Mouse (Mus musculus) cerebellum, postnatal 25 days (tissue): ENCODE data around the gene Pum2.
"Not testable (repeated sequence)": the region's sequence is repeated elsewhere in the genome, so short reads cannot be mapped to it uniquely, and the experiment has no call there.

Experiments used
- DNase-seq, 2 experiments: peaks; one replicate each; pipeline ENCODE4 v3.0.0; 2021; ENCODE audit warnings: mixed read lengths in 2 of 2

Pum2 gene

DNA sequence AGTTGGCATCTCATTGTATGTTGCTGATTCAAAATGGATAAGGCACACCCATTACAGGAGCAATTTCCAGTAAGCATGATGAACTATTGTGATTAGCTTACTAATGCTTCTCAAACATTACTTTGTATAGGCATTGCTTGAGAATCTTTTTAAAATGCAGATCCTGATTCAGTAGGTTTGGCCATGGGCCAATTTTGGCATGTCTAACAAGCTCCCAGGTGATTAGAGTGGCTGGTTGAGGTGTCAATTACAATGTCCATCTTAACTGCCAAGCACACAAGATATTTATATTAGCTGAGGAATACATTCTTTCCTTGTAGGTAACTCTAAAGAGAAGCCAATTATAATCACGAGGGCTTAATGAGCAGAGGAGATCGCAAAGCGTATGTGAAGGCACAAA, 4.1 kb upstream of the Pum2 start:
- no peak for DNase-seq

DNA sequence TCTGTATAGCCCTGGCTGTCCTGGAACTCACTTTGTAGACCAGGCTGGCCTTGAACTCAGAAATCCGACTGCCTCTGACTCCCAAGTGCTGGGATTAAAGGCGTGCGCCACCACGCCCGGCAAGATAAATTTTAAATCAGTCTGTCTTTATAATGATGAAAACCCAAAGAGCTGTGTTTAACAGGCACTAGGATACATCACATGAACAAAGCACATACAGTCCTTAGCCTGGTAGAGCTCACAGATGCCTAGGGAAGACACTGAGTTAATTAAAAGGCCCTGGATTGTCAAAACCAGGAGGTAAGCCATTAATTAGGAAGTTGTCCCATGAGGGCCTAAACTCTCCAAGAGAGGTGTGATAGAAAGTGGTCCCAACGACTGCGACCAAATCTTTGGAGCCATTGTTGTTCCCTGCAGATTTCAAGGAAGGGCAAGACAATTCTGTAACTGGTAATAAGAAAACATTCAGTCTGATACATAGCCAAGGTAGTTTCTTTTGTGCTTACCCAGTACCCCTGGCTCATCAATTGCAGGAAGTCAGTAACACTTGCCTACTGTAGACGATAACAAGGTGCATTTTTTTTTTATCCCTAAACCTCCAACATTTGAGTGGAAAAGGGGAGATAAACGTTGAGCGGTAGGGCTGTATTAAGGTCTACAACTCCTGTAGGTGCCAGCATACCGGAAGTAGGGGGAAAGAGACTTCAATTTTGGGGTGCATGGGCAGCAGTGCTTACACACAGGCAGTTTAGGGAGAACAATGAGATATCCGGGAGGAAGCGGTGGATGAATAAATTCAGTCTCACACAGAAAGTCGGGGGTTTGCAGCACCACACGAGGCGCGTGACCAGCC, 587 bp upstream of the Pum2 start:
- DNase-seq = no peak

DNA sequence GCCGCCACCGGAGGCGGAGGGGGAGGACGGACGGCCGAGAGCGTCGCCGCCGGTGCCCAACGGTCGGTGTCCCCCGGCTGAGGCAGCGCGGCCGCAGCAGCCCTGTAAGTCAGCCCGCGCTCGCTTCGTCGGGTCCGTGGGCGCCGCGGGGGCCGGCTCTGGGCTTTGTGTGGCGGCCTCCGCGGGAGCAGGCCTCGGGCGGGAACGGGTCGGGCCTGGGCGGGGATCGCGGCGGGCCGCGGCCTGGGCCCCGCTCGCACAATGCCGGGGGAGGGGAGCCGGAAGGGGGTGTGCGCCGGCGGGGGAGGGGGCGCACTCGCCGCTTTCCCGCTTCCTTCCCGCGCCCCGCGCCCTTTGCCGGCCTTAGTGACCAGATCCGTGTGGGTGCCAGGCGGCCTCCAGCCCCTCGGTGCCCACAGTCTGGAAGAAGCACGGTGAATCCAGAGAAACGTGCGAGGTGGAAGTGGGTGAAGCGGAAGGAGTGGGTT, 487 bp downstream of the Pum2 start:
- DNase-seq = peak in 1 of 2 experiments; percentile 74

DNA sequence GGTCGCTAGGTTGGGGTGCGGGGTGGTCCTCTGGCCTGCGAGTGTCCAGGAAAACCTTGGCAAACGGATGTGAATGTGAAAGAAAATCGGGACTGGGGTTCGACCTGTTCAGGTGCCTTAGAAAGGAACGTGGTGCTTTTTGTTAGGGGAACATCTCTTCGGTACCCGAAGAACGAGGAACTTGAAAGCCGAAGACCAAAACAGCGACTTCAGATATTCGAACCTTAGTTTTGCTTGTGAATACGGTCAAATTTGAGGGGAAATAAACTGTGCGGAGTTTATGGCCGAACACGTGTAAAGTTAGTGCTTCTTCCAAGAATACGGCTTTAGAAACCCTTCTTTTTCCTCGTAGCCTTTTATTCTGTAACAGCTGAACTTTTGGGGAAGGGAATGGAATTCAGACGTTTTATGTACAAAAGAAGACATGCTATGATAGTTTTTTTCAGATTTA, 982 bp downstream of the Pum2 start:
- no peak for DNase-seq

DNA sequence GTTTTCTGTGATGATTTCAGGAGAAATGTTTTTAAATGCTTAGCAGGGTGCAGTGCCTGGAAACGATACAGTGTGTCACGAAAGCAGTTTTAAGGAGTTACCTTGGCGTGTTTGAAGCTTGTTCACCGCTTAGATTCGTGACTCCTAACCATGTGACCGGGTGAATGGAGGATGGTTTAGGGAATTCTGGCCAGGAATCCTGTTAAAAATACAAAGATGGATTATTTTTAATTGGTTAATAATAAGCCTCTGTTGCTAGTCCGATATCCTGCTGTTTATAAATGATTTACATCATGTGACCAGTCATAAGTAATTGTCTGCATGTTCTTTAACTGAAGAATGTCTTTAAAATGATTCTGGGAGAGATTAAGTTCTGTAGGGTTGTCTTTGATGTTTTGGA, 1.4 kb downstream of the Pum2 start:
- no peak for DNase-seq

DNA sequence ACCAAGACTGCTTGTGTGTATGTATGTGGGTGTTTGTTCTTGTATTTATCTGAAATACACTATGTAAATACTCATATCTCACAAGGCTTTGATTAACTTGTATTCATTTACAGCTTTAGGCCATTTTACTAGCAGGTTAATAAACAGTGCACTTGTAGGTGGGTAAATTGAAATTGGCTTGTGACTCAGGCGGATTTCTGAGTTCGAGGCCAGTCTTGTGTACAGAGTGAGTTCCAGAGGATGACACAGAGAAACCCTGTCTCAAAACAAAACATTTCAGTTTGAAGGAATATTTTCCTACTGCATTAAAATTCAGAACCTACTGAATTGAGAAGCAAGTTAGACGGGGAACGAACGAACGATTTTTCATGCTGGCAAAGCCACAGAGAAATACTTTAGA, 2.4 kb downstream of the Pum2 start:
- no peak for DNase-seq

DNA sequence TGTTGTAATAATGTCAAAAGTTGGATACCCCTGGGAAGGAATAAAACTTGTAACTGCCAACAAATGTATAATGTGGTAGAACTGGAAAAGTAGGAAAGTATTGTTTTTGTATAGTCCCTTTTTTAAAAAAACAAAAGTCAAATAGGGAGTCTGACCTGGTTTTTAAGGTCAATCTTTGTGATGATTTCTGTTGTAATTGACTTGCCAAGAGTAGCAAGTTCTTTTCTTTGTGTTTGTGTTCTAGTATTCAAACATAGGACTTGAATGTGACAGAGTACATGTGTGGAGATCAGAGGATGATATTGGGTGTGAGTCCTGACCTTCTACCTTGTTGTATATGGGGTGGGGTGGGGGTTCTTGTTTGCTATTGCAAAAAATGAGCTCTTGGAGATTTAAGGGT, 4.0 kb downstream of the Pum2 start:
- no peak for DNase-seq

DNA sequence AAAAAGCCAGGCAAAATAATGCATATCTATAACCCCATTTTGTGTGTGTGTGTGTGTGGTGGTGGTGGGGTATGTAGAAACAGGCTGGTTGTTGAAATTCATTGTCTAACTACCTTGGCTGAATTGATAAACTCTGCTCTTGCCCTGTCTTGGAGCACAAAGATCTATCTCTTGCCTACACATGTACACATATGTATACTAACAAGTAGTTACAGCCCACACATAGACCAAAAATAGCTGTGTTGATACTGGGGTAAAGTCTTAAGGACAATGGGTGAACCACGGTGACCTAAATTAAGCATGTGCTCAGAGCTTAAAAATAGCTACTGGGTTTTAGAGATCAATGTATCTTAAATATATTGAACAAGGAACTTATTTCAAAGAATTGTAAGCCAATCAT, 10.3 kb downstream of the Pum2 start:
- no peak for DNase-seq

DNA sequence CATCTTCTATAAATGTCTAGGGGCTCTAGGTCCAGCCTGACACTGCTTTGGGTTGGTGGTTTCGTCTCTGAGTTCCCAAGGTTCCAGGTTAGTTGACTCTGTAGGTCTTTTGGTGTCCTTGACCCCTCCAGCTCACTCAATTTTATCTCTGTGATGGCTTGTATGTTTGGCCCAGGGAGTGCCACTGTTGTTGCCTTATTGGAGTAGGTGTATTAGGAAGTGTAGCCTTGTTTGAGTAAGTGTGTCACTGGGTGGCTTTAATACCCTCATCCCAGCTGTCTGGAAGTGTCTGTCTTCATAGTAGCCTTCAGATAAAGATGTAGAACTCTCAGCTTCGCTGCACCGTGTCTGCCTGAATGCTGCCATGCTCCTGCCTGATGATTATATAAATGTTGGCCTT, 11.1 kb downstream of the Pum2 start:
- DNase-seq = no peak

DNA sequence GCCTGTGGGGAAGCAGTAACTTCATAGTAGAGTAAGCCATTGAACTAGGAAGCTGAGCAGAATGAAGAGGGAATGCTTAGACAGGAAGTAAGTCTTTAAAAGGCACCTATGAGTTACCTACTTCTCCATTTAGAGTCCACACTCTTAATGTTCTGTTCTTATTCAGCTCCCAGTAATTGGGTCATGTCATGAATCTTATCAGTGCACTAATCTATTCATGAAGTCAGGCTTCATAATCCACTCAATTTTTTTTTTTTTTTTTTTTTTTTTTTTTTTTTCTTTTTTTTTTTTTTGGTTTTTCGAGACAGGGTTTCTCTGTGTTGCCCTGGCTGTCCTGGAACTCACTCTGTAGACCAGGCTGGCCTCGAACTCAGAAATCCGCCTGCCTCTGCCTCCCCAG, 15.9 kb downstream of the Pum2 start:
- not testable (repeated sequence) for DNase-seq

DNA sequence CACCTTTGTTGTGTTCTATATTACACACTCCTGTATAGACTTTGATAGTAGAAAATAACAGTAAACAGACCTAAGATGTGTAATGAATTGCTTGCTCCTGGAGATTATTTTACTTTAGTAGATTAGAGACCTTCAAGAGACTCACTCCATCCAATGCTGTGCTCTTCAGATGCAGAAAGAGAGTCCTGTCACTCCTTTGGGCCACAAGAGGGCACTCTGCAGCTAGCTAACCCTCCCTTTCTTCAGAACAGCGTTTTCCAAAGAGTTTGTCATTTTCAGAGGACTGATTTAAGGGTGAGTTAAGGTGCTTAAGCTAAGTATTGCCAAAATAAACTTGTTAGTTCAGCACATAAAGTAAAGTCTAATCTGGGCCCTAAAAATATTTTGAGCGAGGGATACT, 25.0 kb downstream of the Pum2 start:
- DNase-seq = peak; percentile 51 to 74

DNA sequence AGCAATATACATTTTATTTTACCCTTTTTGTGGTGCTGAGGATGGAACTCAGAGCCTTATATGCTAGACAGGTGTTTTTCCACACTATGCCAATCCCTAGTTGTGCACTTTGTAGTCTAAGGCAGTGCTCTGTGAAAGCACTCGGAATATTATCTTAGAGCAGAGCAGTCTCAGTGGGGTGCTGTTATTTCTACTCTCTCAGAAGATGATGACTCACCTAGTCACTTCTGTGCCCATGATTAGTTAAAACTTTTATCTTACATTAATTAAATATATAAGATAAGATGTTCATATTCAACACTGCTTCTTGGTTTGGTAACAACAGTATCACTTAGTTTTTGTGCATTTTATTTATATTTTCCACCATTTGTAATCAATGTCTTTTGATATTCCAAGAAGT, 30.1 kb downstream of the Pum2 start:
- no peak for DNase-seq

DNA sequence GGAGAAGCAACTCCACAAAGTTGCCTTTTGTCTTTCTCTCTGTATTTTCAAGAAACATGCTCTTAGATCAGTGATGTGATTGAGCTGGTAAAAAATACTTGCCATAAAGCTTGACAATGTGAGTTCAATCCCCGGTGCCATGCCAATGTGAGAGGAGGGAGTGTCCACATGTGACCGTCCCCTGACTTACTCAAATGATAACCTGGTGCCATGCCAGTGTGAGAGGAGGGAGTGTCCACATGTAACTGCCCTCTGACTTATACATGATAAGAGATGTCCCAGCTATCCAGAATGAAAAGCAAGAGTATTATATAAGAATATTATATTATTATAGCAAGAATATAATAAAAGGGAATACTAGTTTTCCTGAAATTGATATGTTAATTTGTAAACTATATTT, 34.9 kb downstream of the Pum2 start:
- DNase-seq = no peak

DNA sequence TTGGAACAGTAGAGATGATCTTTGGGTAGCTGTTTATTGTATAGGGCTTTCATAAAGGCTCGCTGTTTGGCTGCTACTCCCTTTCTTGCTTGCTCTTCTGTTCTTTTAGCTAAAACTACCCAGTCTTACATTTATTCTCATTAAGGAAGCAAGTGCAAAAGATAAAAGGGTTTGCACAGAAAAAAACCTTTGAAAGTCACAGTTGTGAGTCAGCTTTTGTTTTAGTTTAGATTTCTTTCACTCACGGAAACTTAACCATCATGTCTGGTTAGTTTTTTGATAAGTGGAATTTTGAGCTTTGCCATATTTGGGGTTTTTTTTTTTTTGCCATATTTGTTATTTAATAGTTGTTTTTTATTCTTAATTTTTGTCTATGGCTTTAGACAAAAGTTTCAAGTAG, 38.7 kb downstream of the Pum2 start:
- no peak for DNase-seq

DNA sequence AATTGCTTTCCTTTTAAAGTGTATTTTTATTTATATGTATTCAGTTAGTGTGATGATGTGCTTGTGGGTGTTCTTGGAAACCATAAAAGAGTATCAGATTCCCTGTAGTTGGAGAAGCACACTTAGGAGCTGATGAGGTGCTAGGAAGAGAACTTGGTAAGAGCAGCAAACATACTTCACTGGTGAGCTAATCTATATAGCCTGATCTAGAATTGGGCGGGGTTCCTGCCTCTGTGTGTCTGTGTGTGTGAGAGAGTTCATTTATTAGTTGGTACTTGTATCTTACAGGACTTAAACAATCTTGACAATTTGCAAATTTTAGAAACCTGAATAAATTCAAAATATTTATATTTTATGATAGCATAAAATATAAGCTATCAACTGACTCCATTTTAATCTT, 42.2 kb downstream of the Pum2 start:
- no peak for DNase-seq

DNA sequence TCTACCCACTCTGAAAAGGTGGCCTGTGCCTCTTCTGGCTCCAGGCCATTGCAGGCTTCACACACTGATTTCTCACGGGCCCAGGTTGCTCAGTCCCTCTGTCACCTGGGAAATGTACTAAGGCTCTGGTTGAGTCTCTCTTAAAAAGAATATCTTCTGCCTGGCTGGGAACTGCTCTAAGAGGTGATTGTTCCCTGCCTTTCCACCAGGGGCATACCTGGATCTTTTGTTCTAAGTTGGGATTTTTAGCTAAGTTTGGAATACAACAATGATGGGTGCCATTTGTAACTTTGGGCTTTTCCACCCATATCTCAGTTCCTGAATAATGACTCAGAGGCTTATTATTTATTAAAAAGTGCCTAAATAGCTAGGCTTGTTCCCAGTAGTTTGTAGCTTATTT, 53.0 kb downstream of the Pum2 start:
- DNase-seq = peak; percentile 26 to 44

DNA sequence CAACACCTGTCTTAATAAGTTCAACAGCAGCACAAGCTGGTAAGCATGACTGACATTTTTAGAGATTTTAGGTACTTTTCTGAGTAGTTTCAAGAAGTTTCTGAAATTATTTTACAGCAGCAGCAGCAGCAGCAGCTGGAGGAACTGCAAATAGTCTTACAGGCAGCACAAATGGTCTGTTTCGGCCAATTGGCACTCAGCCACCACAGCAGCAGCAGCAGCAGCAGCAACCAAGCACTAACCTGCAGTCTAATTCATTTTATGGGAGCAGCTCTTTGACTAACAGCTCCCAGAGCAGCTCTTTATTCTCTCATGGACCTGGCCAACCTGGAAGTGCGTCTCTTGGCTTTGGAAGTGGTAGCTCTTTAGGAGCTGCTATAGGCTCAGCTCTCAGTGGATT, 54.8 kb downstream of the Pum2 start:
- DNase-seq = peak in 1 of 2 experiments; percentile 9

DNA sequence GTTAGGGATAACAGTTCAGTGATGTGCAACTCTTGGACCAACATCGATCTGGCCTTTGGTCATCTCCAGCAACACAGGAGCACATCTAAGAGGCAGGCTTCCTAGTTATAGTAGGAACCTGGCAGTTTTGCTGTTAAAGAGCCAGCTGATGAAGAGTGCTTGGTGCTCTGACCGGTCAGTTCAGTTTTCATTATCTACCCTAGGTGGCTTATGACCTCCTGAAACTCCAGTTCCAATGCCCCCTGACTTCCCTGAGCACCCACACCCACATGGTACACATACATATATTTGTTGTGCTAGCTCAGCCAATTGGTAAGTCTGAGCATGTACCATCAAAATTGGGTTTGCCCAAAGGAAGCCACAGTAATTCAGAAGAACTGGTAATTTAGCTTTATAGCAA, 79.7 kb downstream of the Pum2 start:
- no peak for DNase-seq

DNA sequence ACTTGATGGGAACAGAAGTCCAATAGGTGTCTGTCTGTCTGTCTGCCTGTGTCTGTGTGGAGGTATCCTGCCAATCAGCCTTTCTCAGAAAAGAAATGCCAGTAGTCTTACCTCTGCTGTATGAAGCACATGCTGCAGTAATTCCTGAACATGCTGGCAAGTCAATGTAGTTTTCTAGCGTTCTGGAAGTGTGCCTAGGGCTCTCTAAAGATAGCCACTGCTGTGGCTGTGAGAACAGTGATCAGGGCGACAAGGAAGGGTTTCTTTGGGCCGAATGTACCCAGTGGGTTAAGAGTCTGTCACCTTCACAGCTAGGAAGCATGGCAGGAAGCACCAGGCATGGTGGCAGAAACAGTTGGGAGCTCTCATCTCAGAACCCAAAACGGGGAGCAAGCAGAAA, 80.2 kb downstream of the Pum2 start:
- peak; percentile 27 to 45 for DNase-seq

DNA sequence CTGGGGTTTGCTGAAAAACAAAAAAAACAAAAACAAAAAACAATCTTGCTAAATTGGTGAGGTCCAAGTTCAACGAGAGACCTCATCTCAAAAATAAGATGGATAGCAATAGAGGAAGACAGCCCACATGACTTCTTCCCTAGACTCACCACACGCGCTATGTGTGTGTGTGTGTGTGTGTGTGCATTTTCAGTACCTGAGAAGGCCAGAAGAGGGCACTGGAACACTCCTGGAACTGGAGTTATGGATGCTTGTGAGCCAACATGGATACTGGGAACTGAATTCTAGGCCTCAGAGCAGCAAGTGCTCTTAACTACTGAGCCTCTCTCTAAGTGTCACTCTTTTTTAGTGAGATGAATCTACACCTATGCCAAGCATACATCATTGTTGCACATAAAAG, 84.1 kb downstream of the Pum2 start:
- DNase-seq = no peak

DNA sequence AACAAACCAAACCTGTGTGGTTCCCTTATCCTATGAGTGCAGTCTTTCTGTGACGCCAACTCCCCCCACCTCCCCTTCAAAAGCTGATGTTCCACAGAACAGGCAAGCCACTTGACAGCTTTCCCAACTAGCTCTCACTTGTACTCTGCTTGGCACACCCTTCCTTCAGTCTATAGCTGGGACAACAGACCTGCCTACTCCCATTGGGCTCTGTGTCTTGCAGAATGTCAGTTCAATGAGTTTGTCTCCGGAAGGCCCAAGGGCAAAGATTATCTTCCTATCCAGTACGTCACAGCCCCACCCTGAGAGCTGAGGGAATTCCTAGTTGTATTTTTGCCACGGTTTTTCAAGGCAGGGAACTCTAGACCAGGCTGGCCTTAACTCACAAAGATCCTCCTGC, 85.2 kb downstream of the Pum2 start:
- no peak for DNase-seq

DNA sequence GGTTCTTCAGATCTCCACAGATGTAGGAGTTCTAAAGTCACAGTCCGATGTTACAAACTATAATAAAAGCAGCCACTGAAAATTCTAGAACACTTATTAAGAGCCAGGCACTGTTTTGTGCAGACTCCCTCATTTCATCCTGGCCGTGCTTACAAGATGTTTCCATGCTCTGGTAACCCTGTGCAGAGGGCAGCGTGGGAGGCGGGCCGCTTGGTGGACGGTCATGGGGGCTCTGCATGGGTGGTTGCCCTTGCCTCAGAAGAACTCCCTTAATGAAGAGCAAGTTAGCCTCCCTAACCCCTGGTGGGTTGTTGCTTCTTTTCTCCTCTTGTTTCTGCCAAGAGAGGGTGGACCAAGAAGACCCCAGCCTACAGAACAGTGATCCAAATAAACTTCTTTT, 85.8 kb downstream of the Pum2 start:
- DNase-seq = no peak

DNA sequence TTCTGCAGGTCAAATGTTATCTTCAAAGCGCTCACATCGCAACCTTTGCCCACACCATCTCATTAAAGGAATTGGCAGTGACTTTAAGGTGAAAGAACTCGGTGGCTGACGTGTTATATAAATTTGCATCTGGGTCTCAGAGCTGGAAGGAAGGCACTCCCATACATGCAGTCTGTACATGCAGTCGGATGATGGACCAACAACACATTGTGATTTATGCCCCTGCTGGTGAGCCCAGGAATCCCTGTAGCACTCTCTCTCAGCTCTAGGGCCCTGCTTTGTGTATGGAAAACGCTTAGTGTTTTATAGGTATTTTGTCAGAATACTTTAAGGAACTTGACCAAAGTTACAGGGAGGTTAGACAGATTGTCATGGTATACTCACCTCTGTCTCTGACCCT, 86.6 kb downstream of the Pum2 start:
- DNase-seq = no peak

DNA sequence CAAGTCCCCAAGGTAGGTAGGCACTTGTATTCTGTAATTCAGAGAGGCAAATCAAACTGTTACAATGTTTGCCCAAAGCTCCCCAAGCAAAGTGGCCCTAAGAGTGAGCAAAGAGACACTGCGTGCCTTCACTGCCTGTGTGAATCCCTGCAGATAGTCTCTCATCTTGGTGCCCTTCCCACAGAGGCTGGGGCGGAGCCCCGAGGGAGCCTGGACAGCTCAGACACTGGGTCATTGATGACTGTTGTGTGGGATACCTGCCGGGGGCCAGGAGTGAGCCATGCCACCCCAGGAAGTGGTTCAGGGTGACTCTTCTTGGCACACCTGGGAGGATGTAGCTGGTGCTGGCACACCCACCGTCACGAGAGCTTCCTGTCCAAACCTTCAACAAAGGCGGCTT, 87.1 kb downstream of the Pum2 start:
- no peak for DNase-seq

DNA sequence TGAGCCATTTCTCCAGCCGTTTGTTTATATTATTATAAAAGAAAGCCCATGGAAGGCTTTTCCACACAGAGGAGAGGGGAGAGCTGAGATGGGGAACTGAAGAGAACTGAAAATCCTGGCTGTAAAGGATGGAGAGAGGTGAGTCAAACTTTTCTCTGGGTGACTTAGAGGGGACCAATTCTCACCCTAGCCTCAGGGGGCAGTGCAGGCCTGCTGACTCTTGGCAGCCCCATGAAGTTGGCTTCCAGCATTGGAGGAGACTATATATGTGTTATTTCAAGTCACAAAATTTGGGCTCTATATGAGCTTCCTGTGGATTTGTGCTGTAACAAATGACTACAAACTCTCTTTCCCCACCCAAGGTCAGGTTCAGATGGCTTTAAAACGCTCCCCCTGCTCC, 88.7 kb downstream of the Pum2 start:
- no peak for DNase-seq
